Mouse (Mus musculus): Measurements from ENCODE around the gene 4930564D02Rik. TPM values are rescaled to one million over a fixed set of nuclear protein-coding genes. Genes with fewer than 3 reads are reported as not detected.
A peak's percentile ranks its signal among the peaks of the same experiment; 100 is the strongest.

4930564D02Rik gene
- total RNA-seq (2021): not detected

GRCm38 (mm10) chr3:105066544-105066943 is at the start of gene 4930564D02Rik:
Gene 4930564D02Rik (plus strand): TSS chr3:105066844.
- DNase-seq: no peak
- intact Hi-C loops (cut with DNase I): no loop called here

- intact Hi-C loops (cut with DNase I): no loop called here
- DNase-seq: no peak
Measured at GRCm38 (mm10) chr3:105017314-105017713, 49.3 kb upstream of the 4930564D02Rik start.

- intact Hi-C loops (cut with DNase I): no loop called here
- DNase-seq: no peak
Measured at GRCm38 (mm10) chr3:105018085-105018782, 48.4 kb upstream of the 4930564D02Rik start.

GRCm38 (mm10) chr3:105018783-105019105 is 47.9 kb upstream of the 4930564D02Rik start:
- intact Hi-C loops (cut with DNase I): no loop called here
- DNase-seq: no peak

GRCm38 (mm10) chr3:105019826-105020692 is 46.6 kb upstream of the 4930564D02Rik start:
- DNase-seq: no peak
- intact Hi-C loops (cut with DNase I): no loop called here

- no peak for DNase-seq
- intact Hi-C loops (cut with DNase I): no loop called here
Measured at GRCm38 (mm10) chr3:105023371-105024005, 43.2 kb upstream of the 4930564D02Rik start.

- DNase-seq: no peak
- intact Hi-C loops (cut with DNase I): no loop called here
Measured at GRCm38 (mm10) chr3:105036281-105036847, 30.3 kb upstream of the 4930564D02Rik start.

GRCm38 (mm10) chr3:105037240-105037770 is 29.3 kb upstream of the 4930564D02Rik start:
- intact Hi-C loops (cut with DNase I): no loop called here
- no peak for DNase-seq

- DNase-seq: no peak
- intact Hi-C loops (cut with DNase I): no loop called here
Measured at GRCm38 (mm10) chr3:105040002-105040401, 26.6 kb upstream of the 4930564D02Rik start.

- DNase-seq: no peak
- intact Hi-C loops (cut with DNase I): no loop called here
Measured at GRCm38 (mm10) chr3:105040983-105041625, 25.5 kb upstream of the 4930564D02Rik start.

- no peak for DNase-seq
- intact Hi-C loops (cut with DNase I): no loop called here
Measured at GRCm38 (mm10) chr3:105043746-105044145, 22.9 kb upstream of the 4930564D02Rik start.

- no peak for DNase-seq
Measured at GRCm38 (mm10) chr3:105046870-105047269, 19.8 kb upstream of the 4930564D02Rik start.

GRCm38 (mm10) chr3:105047616-105048015 is 19.0 kb upstream of the 4930564D02Rik start:
- DNase-seq: no peak
- intact Hi-C loops (cut with DNase I): no loop called here

More at GRCm38 (mm10) chr3:105046870-105047269, 19.8 kb upstream of the 4930564D02Rik start:
- intact Hi-C loops (cut with DNase I): no loop called here

GRCm38 (mm10) chr3:105049848-105050247 is 16.8 kb upstream of the 4930564D02Rik start:
- intact Hi-C loops (cut with DNase I): no loop called here
- no peak for DNase-seq

- DNase-seq: no peak
- intact Hi-C loops (cut with DNase I): no loop called here
Measured at GRCm38 (mm10) chr3:105051103-105051502, 15.5 kb upstream of the 4930564D02Rik start.

- intact Hi-C loops (cut with DNase I): no loop called here
- peak; percentile 16 for DNase-seq
Measured at GRCm38 (mm10) chr3:105052171-105052936, 14.3 kb upstream of the 4930564D02Rik start.

GRCm38 (mm10) chr3:105052937-105053697 is 13.5 kb upstream of the 4930564D02Rik start, which contains the start of gene Cttnbp2nl:
Gene Cttnbp2nl (minus strand): TSS chr3:105053146.
- peak; percentile 99 for DNase-seq
- intact Hi-C loops (cut with DNase I): no loop called here

GRCm38 (mm10) chr3:105053698-105054001 is 13.0 kb upstream of the 4930564D02Rik start:
- intact Hi-C loops (cut with DNase I): no loop called here

GRCm38 (mm10) chr3:105054952-105055351 is 11.7 kb upstream of the 4930564D02Rik start:
- DNase-seq: no peak
- intact Hi-C loops (cut with DNase I): no loop called here

More at GRCm38 (mm10) chr3:105053698-105054001, 13.0 kb upstream of the 4930564D02Rik start:
- DNase-seq: no peak

Measured in left cerebral cortex, postnatal 4 days (tissue).